Mouse (Mus musculus) midbrain, embryonic 13.5 days (tissue): ENCODE data around the gene Hlcs. TPM values are rescaled to one million over a fixed set of nuclear protein-coding genes. Genes with fewer than 3 reads are reported as not detected.

Source experiments
- ATAC-seq: fragments of 200-750 bp; cut with Nextera tagmentation; 2 replicates; pipeline ENCODE4 v1.8.0; 2017; ENCODE audit warnings: mild to moderate bottlenecking, moderate TSS enrichment, moderate library complexity
- H3K27ac ChIP-seq: fragments of 300-500 bp; sonication (generic); 2 replicates; pipeline ENCODE4 v1.5.1; 2015; ENCODE audit warnings: inconsistent platforms, mild to moderate bottlenecking, moderate library complexity
- H3K27me3 ChIP-seq: fragments of 300-500 bp; sonication (generic); 2 replicates; pipeline ENCODE4 v1.6.1; 2015; ENCODE audit warnings: mild to moderate bottlenecking, inconsistent platforms
- H3K36me3 ChIP-seq: fragments of 300-500 bp; sonication (generic); 2 replicates; pipeline ENCODE4 v1.6.1; 2015; ENCODE audit warnings: mild to moderate bottlenecking, inconsistent platforms
- H3K4me1 ChIP-seq: fragments of 300-500 bp; sonication (generic); replicated peaks from 2 replicates; pipeline ENCODE4 v1.6.1; 2015; ENCODE audit warnings: inconsistent platforms
- H3K4me2 ChIP-seq: fragments of 300-500 bp; sonication (generic); replicated peaks from 2 replicates; pipeline ENCODE4 v1.6.1; 2015; ENCODE audit warnings: moderate library complexity, mild to moderate bottlenecking, inconsistent platforms
- H3K4me3 ChIP-seq: fragments of 300-500 bp; sonication (generic); replicated peaks from 2 replicates; pipeline ENCODE4 v1.5.1; 2015; ENCODE audit warnings: mild to moderate bottlenecking, inconsistent platforms
- H3K9ac ChIP-seq: fragments of 300-500 bp; sonication (generic); replicated peaks from 2 replicates; pipeline ENCODE4 v1.6.1; 2015; ENCODE audit warnings: mild to moderate bottlenecking, inconsistent platforms
- H3K9me3 ChIP-seq: fragments of 300-500 bp; sonication (generic); 2 replicates; pipeline ENCODE4 v1.6.1; 2016; ENCODE audit warnings: mild to moderate bottlenecking, inconsistent platforms
- WGBS: fragments of 180-500 bp; shearing (Covaris S2); methylation state at CpG from one replicate; pipeline ENCODE4 v1.1.7; 2015; 5-methylcytosine and 5-hydroxymethylcytosine counted together
- polyA plus RNA-seq: library from polyadenylated mRNA; unstranded; fragments of >200 nt; fragmentation: Nextera tagmentation; extraction: Ambion mirVana; gene quantifications from 2 replicates; pipeline ENCODE4 v1.2.1, GENCODE M21; 2015

The Hlcs gene
- polyA plus RNA-seq = 9.2 and 9.8 TPM in 2 replicates

GRCm38 (mm10) chr16:94313229-94314030 is at the start of gene Hlcs:
Gene Hlcs, minus strand, starts transcription at chr16:94313571.
- ATAC-seq = peak; percentile 90
- Histone ChIP-seq H3K4me3 (peak within 1 kb of the TSS; percentile 63), H3K4me1 (peaks cover 20% of the 10 kb centered on the region), H3K36me3 (no peaks in the 10 kb centered on the region), H3K27me3 (no peaks in the 10 kb centered on the region), H3K9me3 (no peaks in the 10 kb centered on the region), H3K4me2 (peak within 1 kb of the TSS; percentile 58), H3K9ac (peak within 1 kb of the TSS; percentile 84), H3K27ac (peak within 1 kb of the TSS; percentile 99)
- under 1% methylated on average over 56 of the region's 64 CpGs for WGBS

DNA sequence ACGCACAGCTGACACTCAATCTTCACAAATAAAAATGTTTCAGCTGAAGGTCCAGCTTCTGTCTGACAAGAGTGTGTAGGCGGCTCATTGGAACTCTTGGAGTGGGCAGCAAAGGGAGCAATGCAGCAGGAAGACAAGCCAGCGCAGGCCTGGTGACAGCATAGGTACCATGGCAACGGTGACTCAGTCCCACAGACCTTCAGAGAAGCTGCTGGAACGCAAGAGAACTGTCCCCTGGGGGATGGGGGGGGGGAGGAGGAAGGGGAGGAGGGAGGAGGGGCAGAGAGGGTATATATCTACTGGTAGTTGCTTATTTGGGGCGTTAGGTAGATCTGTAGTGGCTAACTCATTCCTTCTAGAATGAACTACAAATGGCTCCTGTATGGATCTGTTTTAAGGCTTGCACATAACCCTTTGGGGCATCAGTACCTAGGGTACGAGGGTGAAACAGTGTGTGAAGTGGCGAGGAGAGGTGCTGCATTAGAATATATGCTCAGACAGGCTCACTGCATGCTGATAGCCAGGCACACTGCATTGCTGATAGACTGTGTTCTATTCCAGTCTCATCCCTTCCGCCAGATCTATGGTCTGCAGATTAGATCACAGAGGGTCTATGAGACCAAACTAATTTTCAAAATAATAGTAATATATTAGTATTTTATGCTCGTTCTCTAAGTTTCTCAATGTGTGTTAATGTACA is 49.0 kb upstream of the Hlcs start:
- Histone ChIP-seq H3K9me3 (no peaks in the 10 kb centered on the region), H3K27me3 (no peaks in the 10 kb centered on the region), H3K4me1 (peaks cover 8% of the 10 kb centered on the region), H3K4me3 (no peak overlapping the region), H3K9ac (0 out of 2 replicates have a peak overlapping the region, but pooled peaks have one; percentile 4), H3K4me2 (no peak overlapping the region), H3K36me3 (peaks cover 12% of the 10 kb centered on the region), H3K27ac (0 out of 2 replicates have a peak overlapping the region, but pooled peaks have one; percentile 39)
- ATAC-seq = peak; percentile 89
- WGBS = 47% methylated on average over 10 of the region's 10 CpGs

GRCm38 (mm10) chr16:94360578-94361350 is 47.4 kb upstream of the Hlcs start:
- no peak overlapping the region for H3K9ac ChIP-seq
- no peaks in the 10 kb centered on the region for H3K27me3 ChIP-seq
- no peaks in the 10 kb centered on the region for H3K9me3 ChIP-seq
- no peak overlapping the region for H3K4me3 ChIP-seq
- ATAC-seq = no peak
- no peak overlapping the region for H3K4me2 ChIP-seq
- H3K36me3 ChIP-seq = peaks cover 12% of the 10 kb centered on the region
- 91% methylated on average over 13 of the region's 13 CpGs for whole genome bisulfite sequencing
- H3K4me1 ChIP-seq = peaks cover 8% of the 10 kb centered on the region
- H3K27ac ChIP-seq = no peak overlapping the region

DNA sequence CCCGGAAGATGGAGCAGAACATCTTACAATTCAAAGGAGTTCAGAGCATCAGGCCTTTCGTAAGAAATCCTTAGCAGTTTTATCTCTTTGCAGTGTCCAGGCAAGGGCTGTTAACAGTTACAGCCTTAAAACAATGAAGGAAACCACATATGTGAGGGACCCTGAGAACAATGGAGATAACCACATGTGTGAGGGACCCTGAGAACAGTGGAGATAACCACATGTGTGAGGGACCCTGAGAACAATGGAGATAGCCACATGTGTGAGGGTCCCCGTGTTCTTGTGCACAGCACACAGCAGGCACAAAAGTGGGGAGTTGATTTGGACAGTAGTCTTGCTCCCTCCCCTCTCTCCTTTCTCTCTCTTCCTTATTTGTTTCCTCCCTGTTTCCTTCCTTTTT is 44.7 kb upstream of the Hlcs start:
- Histone ChIP-seq H3K36me3 (no peaks in the 10 kb centered on the region), H3K9me3 (no peaks in the 10 kb centered on the region), H3K4me2 (no peak overlapping the region), H3K4me1 (peaks cover 12% of the 10 kb centered on the region), H3K27me3 (no peaks in the 10 kb centered on the region), H3K9ac (no peak overlapping the region), H3K27ac (no peak overlapping the region), H3K4me3 (no peak overlapping the region)
- WGBS = 82% methylated on average over 3 of the region's 3 CpGs
- ATAC-seq = no peak

DNA sequence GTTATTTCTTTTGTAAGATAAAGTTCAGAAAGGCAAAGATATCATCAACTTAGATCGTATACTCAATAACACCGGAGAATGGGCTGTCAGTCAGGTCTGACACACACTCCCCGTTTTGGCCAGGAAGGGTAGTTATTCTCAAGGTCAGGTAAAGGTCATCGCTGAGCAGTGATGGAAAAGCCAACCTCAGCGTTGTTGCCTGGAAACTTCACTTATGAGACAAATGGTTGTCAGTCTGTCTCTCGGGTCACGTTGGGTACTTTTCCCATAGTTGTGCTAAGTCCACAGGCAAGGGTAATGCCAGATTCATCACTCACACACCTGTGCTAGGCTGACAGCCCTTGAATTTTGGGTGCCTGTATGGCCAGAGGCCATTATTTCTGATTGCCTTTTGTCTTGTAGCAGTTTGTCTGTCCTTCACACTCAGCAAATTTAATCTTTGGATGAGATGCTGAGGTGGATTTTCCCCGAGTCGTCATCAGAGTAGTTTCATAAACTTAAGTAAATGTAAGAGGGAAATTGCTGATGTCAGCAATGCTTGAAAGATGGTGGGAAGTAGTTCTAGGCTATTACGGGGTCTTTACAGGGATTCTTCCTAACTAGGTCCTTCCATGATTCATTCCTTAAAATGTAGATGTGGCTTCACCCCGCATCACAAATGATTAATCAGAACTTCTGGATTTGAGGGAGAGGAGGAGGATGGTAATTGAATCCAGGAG is 43.6 kb upstream of the Hlcs start:
- peaks cover 5% of the 10 kb centered on the region for H3K4me1 ChIP-seq
- no peak overlapping the region for H3K27ac ChIP-seq
- no peaks in the 10 kb centered on the region for H3K36me3 ChIP-seq
- ATAC-seq = no peak
- H3K4me3 ChIP-seq = no peak overlapping the region
- H3K27me3 ChIP-seq = no peaks in the 10 kb centered on the region
- H3K9ac ChIP-seq = no peak overlapping the region
- H3K4me2 ChIP-seq = no peak overlapping the region
- WGBS = 88% methylated on average over 11 of the region's 11 CpGs
- no peaks in the 10 kb centered on the region for H3K9me3 ChIP-seq

DNA sequence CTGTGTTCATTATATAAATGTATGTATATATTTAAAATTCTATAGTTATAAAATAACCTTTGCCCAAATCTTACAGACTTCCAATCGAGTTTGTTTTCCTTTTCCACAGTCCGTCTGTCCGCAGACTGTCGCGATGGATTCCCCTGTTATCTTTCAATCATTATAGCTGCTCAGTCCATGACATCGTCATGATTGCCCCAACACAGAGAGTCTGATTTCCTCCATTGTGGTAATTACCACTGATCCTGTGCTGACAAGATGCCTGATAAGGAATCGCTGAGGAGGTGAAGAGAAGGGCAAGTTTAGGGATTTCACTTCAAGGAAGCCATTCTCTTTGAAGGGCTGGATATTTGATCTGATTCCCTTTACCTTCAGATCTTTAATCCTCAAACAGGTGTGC is 42.7 kb upstream of the Hlcs start:
- no peaks in the 10 kb centered on the region for H3K36me3 ChIP-seq
- no peaks in the 10 kb centered on the region for H3K27me3 ChIP-seq
- peaks cover 3% of the 10 kb centered on the region; the same call in 1 of the 2 replicates for H3K4me1 ChIP-seq
- no peaks in the 10 kb centered on the region for H3K9me3 ChIP-seq
- H3K4me2 ChIP-seq = no peak overlapping the region
- WGBS = 71% methylated on average over 7 of the region's 7 CpGs
- ATAC-seq = no peak
- no peak overlapping the region for H3K27ac ChIP-seq
- no peak overlapping the region for H3K9ac ChIP-seq
- H3K4me3 ChIP-seq = no peak overlapping the region

DNA sequence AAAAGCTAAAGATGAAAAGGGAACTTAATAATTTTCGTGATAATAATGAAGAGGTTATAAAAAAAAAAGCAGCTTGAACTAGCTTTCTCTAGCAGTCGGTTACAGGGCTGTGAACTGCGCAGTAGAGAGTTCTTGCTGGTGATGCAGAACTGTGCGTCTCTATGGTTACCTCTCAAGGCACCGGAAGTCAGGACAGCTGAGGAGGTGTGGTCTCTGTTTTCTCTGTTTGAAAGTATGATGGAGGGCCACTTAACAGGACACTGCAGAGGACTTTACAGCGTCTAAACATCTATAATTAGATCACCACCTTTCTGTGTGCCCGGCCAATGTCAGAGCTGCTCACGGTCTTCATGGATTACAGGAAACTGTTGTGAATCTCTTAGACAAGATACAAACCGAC is 41.1 kb upstream of the Hlcs start:
- no peaks in the 10 kb centered on the region for H3K27me3 ChIP-seq
- ATAC-seq = peak; percentile 68; the same call in 1 of the 2 replicates
- 54% methylated on average over 9 of the region's 9 CpGs for WGBS

GRCm38 (mm10) chr16:94350287-94350677 is 36.9 kb upstream of the Hlcs start:
- no peak for ATAC-seq

More for the DNA sequence above, 41.1 kb upstream of the Hlcs start:
- Histone ChIP-seq H3K4me2 (no peak overlapping the region), H3K36me3 (no peaks in the 10 kb centered on the region), H3K9ac (no peak overlapping the region), H3K27ac (no peak overlapping the region), H3K4me3 (no peak overlapping the region), H3K9me3 (no peaks in the 10 kb centered on the region), H3K4me1 (peaks cover 12% of the 10 kb centered on the region)

DNA sequence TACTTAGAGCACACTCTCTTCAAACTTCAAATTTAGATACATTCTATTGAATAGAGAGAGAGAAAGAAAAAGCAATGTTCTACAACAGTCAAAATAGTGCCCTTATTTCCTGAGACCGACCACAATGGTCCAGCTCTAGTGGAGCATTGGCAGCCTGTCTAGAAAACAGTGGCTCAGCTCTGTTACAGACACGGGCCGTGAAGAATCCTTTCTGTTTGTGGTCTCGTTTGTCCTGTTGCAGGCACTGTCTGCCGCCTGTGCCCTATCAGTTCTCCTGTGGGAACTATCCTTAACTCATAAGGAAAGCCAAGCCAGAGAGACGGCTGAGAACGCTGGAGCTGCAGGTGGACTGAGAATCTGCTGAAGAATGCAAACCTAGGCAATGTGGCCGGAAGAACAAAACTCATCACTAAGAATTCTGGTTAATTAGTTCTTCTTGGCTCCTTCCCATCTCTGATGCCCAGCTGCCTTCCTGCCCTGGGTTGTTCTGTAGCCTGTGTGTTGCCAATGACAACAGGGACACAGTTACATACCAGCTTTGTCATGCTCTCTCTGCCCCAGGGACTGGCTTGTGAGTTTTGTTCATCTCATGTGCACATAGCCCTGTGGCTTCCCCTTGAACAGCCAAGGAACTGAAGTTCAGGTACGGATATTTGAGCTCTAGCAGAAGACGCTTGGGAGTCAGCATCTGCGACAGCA is 36.4 kb upstream of the Hlcs start:
- no peak overlapping the region for H3K27ac ChIP-seq

More at GRCm38 (mm10) chr16:94350287-94350677, 36.9 kb upstream of the Hlcs start:
- peaks cover 12% of the 10 kb centered on the region for H3K4me1 ChIP-seq
- no peak overlapping the region for H3K9ac ChIP-seq
- no peaks in the 10 kb centered on the region for H3K9me3 ChIP-seq
- 81% methylated on average over 10 of the region's 10 CpGs for WGBS
- H3K27me3 ChIP-seq = no peaks in the 10 kb centered on the region
- no peak overlapping the region for H3K4me2 ChIP-seq
- no peaks in the 10 kb centered on the region for H3K36me3 ChIP-seq
- no peak overlapping the region for H3K4me3 ChIP-seq
- H3K27ac ChIP-seq = no peak overlapping the region

DNA sequence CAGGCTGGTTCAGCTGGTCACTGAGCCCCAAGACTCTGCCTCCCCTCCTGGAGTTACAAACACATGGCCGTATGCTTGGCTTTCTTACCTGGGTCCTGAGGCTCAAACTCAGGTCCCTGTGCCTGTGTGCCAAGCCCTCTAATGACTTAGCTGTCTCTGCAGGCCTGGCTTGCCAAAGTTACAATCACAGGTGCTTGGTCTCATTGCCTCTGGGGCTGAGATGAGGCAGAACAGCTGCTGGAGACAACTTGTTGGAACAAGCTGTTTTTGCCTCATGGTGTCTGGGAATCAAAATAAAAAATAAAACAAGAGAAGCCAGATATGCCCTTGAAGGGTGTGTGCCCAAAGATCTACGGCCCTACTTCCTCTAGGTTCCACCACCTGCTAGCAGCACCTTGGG is 35.4 kb upstream of the Hlcs start:
- 92% methylated on average over 2 of the region's 2 CpGs for WGBS
- H3K4me2 ChIP-seq = no peak overlapping the region
- no peaks in the 10 kb centered on the region for H3K9me3 ChIP-seq
- peaks cover 9% of the 10 kb centered on the region for H3K4me1 ChIP-seq
- H3K36me3 ChIP-seq = no peaks in the 10 kb centered on the region
- no peak overlapping the region for H3K27ac ChIP-seq
- H3K9ac ChIP-seq = no peak overlapping the region
- no peak for ATAC-seq
- H3K4me3 ChIP-seq = no peak overlapping the region
- H3K27me3 ChIP-seq = no peaks in the 10 kb centered on the region

More for the DNA sequence above, 36.4 kb upstream of the Hlcs start:
- H3K4me1 ChIP-seq = peaks cover 12% of the 10 kb centered on the region
- 71% methylated on average over 11 of the region's 11 CpGs for WGBS
- H3K27me3 ChIP-seq = no peaks in the 10 kb centered on the region
- H3K9me3 ChIP-seq = no peaks in the 10 kb centered on the region
- no peak overlapping the region for H3K4me3 ChIP-seq
- no peaks in the 10 kb centered on the region for H3K36me3 ChIP-seq
- ATAC-seq = no peak
- no peak overlapping the region for H3K9ac ChIP-seq
- no peak overlapping the region for H3K4me2 ChIP-seq
